Comparison of ENCODE assay signal across 25 mouse cellular contexts in the genomic region with DNA sequence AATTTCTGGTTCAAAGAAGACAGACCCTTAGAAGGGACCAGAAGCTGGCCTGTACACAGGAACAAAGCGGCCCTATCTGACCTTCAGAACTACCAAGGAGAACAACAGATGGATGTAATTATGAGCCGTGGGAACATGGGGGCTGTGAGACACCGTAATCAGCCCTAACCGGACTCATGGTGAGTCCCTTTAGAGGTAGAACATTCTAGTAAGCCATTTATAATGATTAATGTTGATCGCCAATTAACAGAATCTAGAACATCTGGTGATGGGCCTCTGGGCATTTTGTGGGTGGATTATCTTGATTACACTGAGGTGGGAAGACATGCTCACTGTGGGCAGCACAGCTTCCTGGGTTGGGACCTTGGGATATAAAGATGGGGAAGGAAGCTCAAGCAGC. TPM values are rescaled to one million over a fixed set of nuclear protein-coding genes. Genes with fewer than 3 reads are reported as not detected.
A peak's percentile ranks its signal among the peaks of the same experiment; 100 is the strongest.
DNase-seq lines count a peak whose midpoint lies in the region; ATAC-seq and TF ChIP-seq lines count a peak whose summit lies in the region.
"Had no signal": no experiment of that assay in that cellular context is flagged by ENCODE, and none has a peak within 500 bp of the region (broad histone marks: within the 10 kb centered on the region; RNA-seq: fewer than 3 reads in every experiment).

No protein-coding gene starts in this region.

- no peak overlapping the region for H3K4me3 ChIP-seq in midbrain, embryonic 11.5 days (ENCODE audit: low read depth, low read length)
- no peak overlapping the region for H3K4me3 ChIP-seq in midbrain, embryonic 16.5 days (ENCODE audit: low read depth, low read length)
- H3K4me3 ChIP-seq in forebrain, postnatal 0 days (ENCODE audit: low read depth, low read length), result no peak overlapping the region
- no peak overlapping the region for H3K4me3 ChIP-seq in thymus, adult 2 months (ENCODE audit: control insufficient read depth, insufficient read depth, low read length)
- H3K4me3 ChIP-seq: embryonic facial prominence, embryonic 13.5 days; erythroblast, embryonic 14.5 days; forebrain, embryonic 12.5 days; forebrain, embryonic 15.5 days; heart, adult 2 months had no signal

- no peaks in the 10 kb centered on the region for H3K36me3 ChIP-seq in midbrain, embryonic 11.5 days (ENCODE audit: control insufficient read depth, insufficient read depth, low read length)
- no peaks in the 10 kb centered on the region for H3K36me3 ChIP-seq in midbrain, embryonic 16.5 days (ENCODE audit: control insufficient read depth, insufficient read depth, low read length)
- no peaks in the 10 kb centered on the region for H3K36me3 ChIP-seq in forebrain, postnatal 0 days (ENCODE audit: insufficient read depth)
- no peaks in the 10 kb centered on the region for H3K36me3 ChIP-seq in thymus, adult 2 months (ENCODE audit: control insufficient read depth, insufficient read depth, low read length)
- H3K36me3 ChIP-seq: embryonic facial prominence, embryonic 13.5 days; forebrain, embryonic 12.5 days; forebrain, embryonic 15.5 days had no signal

- H3K9me3 ChIP-seq in midbrain, embryonic 11.5 days (ENCODE audit: control insufficient read depth, low read length), result no peaks in the 10 kb centered on the region
- no peaks in the 10 kb centered on the region for H3K9me3 ChIP-seq in midbrain, embryonic 16.5 days (replicated peaks; ENCODE audit: control insufficient read depth, low read length, poor library complexity, severe bottlenecking)
- H3K9me3 ChIP-seq in forebrain, postnatal 0 days (ENCODE audit: low read length), result no peaks in the 10 kb centered on the region
- H3K9me3 ChIP-seq: embryonic facial prominence, embryonic 13.5 days; forebrain, embryonic 12.5 days; forebrain, embryonic 15.5 days had no signal

- intact Hi-C loops in heart, postnatal 25 days (cut with DNase I), result no loop called here

- H3K4me2 ChIP-seq in midbrain, embryonic 11.5 days, result no peak overlapping the region
- H3K4me2 ChIP-seq in midbrain, embryonic 16.5 days (ENCODE audit: low read length), result no peak overlapping the region
- no peak overlapping the region for H3K4me2 ChIP-seq in forebrain, postnatal 0 days (ENCODE audit: low read depth)
- H3K4me2 ChIP-seq: embryonic facial prominence, embryonic 13.5 days; forebrain, embryonic 12.5 days; forebrain, embryonic 15.5 days; heart, embryonic 11.5 days; hindbrain, embryonic 14.5 days had no signal

- WGBS in midbrain, embryonic 11.5 days, result 72% methylated on average over 5 of the region's 5 CpGs
- WGBS in midbrain, embryonic 16.5 days, result 67% methylated on average over 5 of the region's 5 CpGs
- 73% methylated on average over 5 of the region's 5 CpGs for WGBS in forebrain, postnatal 0 days
- 94% methylated on average over 5 of the region's 5 CpGs for WGBS in thymus, adult 2 months

- peak; percentile 26 for DNase-seq in embryo, embryonic 10 days (ENCODE audit: low spot score)
- no peak for DNase-seq in embryo, embryonic 10.5 days (ENCODE audit: low spot score)
- peak; percentile 23 for DNase-seq in heart, adult 11 months
- DNase-seq in heart, postnatal 25 days (ENCODE audit: low spot score), result no peak
- DNase-seq in midbrain, embryonic 11.5 days (ENCODE audit: low spot score, missing footprints), result peak; percentile 26
- no peak for DNase-seq in forebrain, postnatal 0 days
- DNase-seq in thymus, adult 2 months, result no peak
- DNase-seq: adrenal gland, adult 8-10 months; adrenal gland, postnatal 25 days; cerebellum, adult 11-12 months; cerebellum, adult 8-10 months; cerebellum, postnatal 36 days; gastrocnemius, postnatal 25 days; heart, adult 2 months; heart, postnatal 4 days had no signal

- ATAC-seq in midbrain, embryonic 11.5 days (ENCODE audit: low FRiP score), result no peak
- ATAC-seq in midbrain, embryonic 16.5 days, result no peak
- ATAC-seq in forebrain, postnatal 0 days, result no peak
- ATAC-seq: activated CD4-positive, CD25-positive, alpha-beta regulatory T cell, adult 4 months; forebrain, embryonic 15.5 days; hindbrain, postnatal 0 days; intestine, postnatal 0 days had no signal

- H3K27me3 ChIP-seq in midbrain, embryonic 11.5 days (ENCODE audit: control insufficient read depth, insufficient read depth, low read length), result no peaks in the 10 kb centered on the region
- H3K27me3 ChIP-seq in midbrain, embryonic 16.5 days (ENCODE audit: control insufficient read depth, insufficient read depth, low read depth, low read length), result no peaks in the 10 kb centered on the region
- no peaks in the 10 kb centered on the region for H3K27me3 ChIP-seq in forebrain, postnatal 0 days (ENCODE audit: insufficient read depth, low read length)
- H3K27me3 ChIP-seq in thymus, adult 2 months (ENCODE audit: control insufficient read depth, insufficient read depth, low read length), result no peaks in the 10 kb centered on the region
- H3K27me3 ChIP-seq: forebrain, embryonic 15.5 days had no signal

- TF ChIP-seq POLR2A in thymus, adult 2 months (IDR thresholded peaks at IDR 0.05; ENCODE audit: control insufficient read depth, extremely low read depth, insufficient read depth, low read length, poor library complexity), result no peak

- no peak overlapping the region for H3K27ac ChIP-seq in midbrain, embryonic 11.5 days (ENCODE audit: low read depth, low read length)
- H3K27ac ChIP-seq in midbrain, embryonic 16.5 days (ENCODE audit: low read length), result no peak overlapping the region
- no peak overlapping the region for H3K27ac ChIP-seq in forebrain, postnatal 0 days (ENCODE audit: low read depth, low read length)
- no peak overlapping the region for H3K27ac ChIP-seq in thymus, adult 2 months (ENCODE audit: control insufficient read depth, insufficient read depth, low read length)
- H3K27ac ChIP-seq: embryonic facial prominence, embryonic 13.5 days; forebrain, embryonic 12.5 days; forebrain, embryonic 15.5 days; heart, adult 2 months; hindbrain, embryonic 14.5 days; hindbrain, postnatal 0 days had no signal

- TF ChIP-seq CTCF in forebrain, postnatal 0 days (IDR thresholded peaks at IDR 0.05; ENCODE audit: low read depth), result no peak
- no peak for TF ChIP-seq CTCF in thymus, adult 2 months (IDR thresholded peaks at IDR 0.05; ENCODE audit: borderline replicate concordance, control insufficient read depth, extremely low read depth, insufficient read depth, low read length, poor library complexity)

- H3K9ac ChIP-seq in midbrain, embryonic 11.5 days (ENCODE audit: low read length), result no peak overlapping the region
- H3K9ac ChIP-seq in midbrain, embryonic 16.5 days (ENCODE audit: low read depth, low read length), result no peak overlapping the region
- no peak overlapping the region for H3K9ac ChIP-seq in forebrain, postnatal 0 days
- H3K9ac ChIP-seq: embryonic facial prominence, embryonic 13.5 days; forebrain, embryonic 12.5 days; forebrain, embryonic 15.5 days; hindbrain, embryonic 14.5 days had no signal

- no peaks in the 10 kb centered on the region for H3K4me1 ChIP-seq in midbrain, embryonic 11.5 days (ENCODE audit: control insufficient read depth, insufficient read depth, low read length)
- peaks cover 7% of the 10 kb centered on the region for H3K4me1 ChIP-seq in midbrain, embryonic 16.5 days (ENCODE audit: control insufficient read depth, insufficient read depth, low read length)
- H3K4me1 ChIP-seq in forebrain, postnatal 0 days (ENCODE audit: insufficient read depth), result peaks cover 4% of the 10 kb centered on the region; the same call in 1 of the 2 replicates
- H3K4me1 ChIP-seq in thymus, adult 2 months (replicated peaks; ENCODE audit: control insufficient read depth, insufficient read depth, low read length), result no peaks in the 10 kb centered on the region
- H3K4me1 ChIP-seq: embryonic facial prominence, embryonic 13.5 days; forebrain, embryonic 12.5 days had no signal

RNA-seq across cellular contexts. Expression of a gene that starts 54.6 kb away (rescaled TPM):
- under 1 TPM; 0.16 to 0.59 TPM for total RNA-seq in heart, postnatal 25 days (2021)
- 0.18 and 0.28 TPM in 2 replicates for polyA plus RNA-seq in midbrain, embryonic 11.5 days (2014; fragmentation: Nextera tagmentation; extraction: Ambion mirVana)
- polyA plus RNA-seq in midbrain, embryonic 16.5 days (2015; fragmentation: Nextera tagmentation; extraction: Ambion mirVana), result 7.0 and 7.5 TPM in 2 replicates
- total RNA-seq in forebrain, postnatal 0 days (2014; rRNA removed), result 20.1 and 20.8 TPM in 2 replicates
- 8.6 and 11.6 TPM in 2 replicates for polyA plus RNA-seq in forebrain, postnatal 0 days (2015; fragmentation: Nextera tagmentation; extraction: Ambion mirVana)
- 0.05 and 0.09 TPM in 2 replicates for polyA plus RNA-seq in thymus, adult 2 months (2012; rRNA removed)
- polyA plus RNA-seq: activated CD4-positive, CD25-positive, alpha-beta regulatory T cell, adult 4 months; erythroblast, embryonic 14.5 days had no signal

Comparison
In these comparisons a context has a peak if more than half of its experiments do, and no peak if none do; other contexts are left out.
1. DNase-seq: peak in embryo, embryonic 10 days (single experiment), heart, adult 11 months (single experiment) and midbrain, embryonic 11.5 days (single experiment); none in embryo, embryonic 10.5 days (single experiment), heart, postnatal 25 days (single experiment), forebrain, postnatal 0 days (single experiment) and thymus, adult 2 months (single experiment).